Mouse (Mus musculus): ENCODE data around the gene Cd180.
A peak's percentile ranks its signal among the peaks of the same experiment; 100 is the strongest.
"Not testable (repeated sequence)": the region's sequence is repeated elsewhere in the genome, so short reads cannot be mapped to it uniquely, and the experiment has no call there.

Cd180 gene

DNA sequence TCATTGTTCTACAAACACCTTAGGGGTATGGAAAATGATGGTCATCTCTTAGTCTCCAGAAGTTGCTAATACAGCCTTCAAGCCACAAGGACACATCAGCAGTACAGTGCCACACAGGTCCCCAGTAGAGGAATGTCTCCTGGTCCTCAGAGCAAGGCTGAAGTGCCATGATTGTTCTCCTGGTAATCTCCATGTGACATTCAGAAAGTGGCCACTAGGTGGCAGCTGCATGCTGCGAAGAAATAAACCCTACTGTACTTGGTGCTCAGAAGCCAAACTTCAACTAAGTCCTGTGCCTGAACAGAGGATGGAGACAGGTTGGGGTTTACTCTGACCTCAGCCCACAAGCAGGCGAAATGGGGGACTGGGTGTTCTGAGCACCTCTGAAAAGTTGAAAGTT lies 14.9 kb upstream of the Cd180 start:
- DNase-seq: peak; percentile 68

GRCm38 (mm10) chr13:102684890-102685289 lies 8.5 kb upstream of the Cd180 start:
- no peak for DNase-seq

- no peak for DNase-seq
Measured at GRCm38 (mm10) chr13:102688121-102688520, 5.2 kb upstream of the Cd180 start.

GRCm38 (mm10) chr13:102689201-102690090 lies 3.9 kb upstream of the Cd180 start:
- no peak for DNase-seq

GRCm38 (mm10) chr13:102690184-102690583 lies 3.2 kb upstream of the Cd180 start:
- no peak for DNase-seq

DNA sequence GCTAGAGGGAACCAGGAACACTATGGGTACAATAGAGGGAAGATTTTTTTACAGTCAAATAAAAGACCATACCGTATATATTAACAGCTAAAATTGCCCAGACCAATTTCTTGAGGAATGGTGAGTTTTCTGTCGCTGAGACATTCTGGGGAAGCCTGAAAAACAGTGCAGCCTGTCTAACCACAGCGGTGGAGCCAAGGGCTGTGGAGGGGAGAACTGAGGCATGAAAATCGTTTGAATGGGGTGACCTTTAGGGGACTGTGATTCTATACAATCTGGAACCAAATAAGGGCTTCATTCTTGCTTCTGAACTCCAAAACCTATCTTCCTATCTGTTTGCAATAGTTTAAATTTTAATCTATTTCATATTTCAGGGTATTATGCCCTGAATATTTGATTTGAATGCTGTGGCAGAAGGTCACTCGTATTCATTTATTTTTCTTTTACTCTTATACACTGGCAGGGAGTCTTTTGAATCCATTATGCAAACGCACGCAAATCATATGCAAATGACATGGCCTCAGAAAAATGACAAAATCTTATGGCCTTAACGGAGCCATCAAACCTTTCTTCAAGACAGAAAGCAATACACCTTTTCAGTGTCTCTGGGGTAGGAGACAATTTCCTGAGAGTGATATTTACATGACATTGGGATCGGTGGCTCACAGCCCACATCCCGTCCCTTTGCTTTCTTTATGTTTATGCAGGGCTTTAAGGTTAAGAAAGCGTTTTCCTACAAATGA lies 1.8 kb upstream of the Cd180 start:
- DNase-seq: no peak

GRCm38 (mm10) chr13:102694154-102694553 lies 796 bp downstream of the Cd180 start:
- DNase-seq: no peak

DNA sequence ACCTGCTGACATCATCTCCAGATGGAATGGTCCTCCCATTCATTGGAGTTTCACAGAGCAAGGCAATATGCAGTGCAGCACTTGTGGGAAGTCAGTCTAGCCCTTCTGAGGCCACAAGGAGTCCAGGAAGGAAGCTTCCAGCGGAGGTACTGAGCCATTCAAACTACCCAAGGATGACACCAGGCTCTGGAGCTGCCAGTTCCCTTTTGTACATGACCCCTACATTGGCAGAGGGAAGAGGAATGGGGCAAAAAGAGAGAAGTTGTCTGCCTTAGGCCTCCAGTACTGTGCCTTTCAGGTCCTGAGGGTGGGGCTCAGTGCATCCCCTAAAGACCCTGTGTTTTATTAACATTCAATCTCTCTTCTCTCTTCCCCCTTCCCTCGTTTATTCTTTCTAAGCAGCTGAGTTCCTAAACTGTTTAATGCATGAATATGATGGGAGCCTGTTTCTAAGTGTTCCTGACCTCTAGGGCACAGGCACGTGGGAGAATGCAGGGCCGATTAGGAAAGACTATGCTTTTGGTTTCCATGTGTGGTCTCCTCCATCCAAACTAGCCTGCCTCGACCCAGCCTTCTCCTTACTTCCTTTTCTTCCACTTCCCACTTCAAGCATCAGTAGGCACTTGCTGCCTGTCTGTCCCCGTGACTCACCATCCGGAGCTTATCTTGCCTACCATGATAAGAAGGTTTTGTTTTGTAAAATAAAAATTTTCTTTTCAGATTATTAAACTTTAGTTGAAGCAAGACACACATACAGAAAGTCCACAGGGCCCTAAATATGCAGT lies 2.0 kb downstream of the Cd180 start:
- no peak for DNase-seq

GRCm38 (mm10) chr13:102698335-102698734 lies 5.0 kb downstream of the Cd180 start:
- no peak for DNase-seq

GRCm38 (mm10) chr13:102698751-102699323 lies 5.5 kb downstream of the Cd180 start:
- DNase-seq: peak; percentile 11

GRCm38 (mm10) chr13:102700176-102700575 lies 6.8 kb downstream of the Cd180 start:
- no peak for DNase-seq

- DNase-seq: no peak
Measured at GRCm38 (mm10) chr13:102700744-102701143, 7.4 kb downstream of the Cd180 start.

DNA sequence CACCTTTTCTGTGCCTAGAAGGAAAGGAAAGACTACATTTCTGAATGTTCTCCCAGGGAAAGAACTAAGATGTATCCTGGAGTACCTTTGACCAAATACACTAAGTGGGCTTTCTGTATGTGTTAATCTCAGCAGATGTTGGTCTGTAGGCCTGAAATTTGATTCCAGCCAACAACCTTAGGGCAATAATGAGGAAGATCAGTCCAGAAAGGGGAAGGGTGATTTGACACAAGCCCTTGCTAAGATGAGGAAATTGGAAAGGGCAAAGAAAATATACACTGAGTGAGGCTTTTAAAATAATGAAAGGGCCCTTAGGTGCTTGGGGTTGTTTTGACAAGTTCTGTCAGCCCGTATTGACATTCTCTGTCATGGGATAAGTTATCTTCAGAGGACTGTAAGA lies 23.6 kb downstream of the Cd180 start:
- no peak for DNase-seq

GRCm38 (mm10) chr13:102725416-102725815 lies 32.1 kb downstream of the Cd180 start:
- DNase-seq: no peak

DNA sequence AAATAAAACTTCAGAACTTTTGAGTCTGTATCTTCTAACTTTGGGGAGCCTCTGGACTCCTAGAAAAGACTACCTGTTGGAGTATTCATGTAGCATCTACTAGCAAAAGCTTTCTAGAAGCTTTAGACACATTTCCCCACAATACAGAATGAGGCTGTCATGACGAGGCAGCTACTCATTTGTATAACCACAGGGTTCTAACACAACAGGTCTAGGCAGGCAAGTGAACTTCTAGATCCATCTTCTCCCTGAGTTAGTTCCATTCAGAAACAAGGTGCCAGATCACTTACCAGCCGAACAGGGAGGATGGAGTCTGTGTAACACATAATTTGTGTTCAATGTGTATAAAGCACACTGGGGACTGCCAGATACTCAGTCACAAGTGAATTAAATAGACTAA lies 32.5 kb downstream of the Cd180 start:
- no peak for DNase-seq

DNA sequence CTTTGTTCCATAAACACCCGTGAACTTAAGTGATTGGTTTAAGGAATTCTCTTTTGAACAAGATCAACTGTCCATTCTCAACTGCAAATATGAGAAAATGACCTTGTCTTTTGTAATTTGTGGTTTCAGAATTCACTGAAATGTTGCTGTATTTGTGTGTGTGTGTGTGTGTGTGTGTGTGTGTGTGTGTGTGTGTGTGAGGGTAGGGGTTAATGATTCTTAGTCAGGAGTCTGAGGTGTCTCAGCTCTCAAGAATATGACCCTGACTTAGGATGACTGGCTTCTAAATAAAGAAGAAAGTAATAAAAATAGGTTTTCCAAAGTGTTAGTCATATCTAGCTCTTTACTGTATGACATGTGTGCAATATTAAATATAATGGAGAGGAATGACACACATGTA lies 33.5 kb downstream of the Cd180 start:
- no peak for DNase-seq

DNA sequence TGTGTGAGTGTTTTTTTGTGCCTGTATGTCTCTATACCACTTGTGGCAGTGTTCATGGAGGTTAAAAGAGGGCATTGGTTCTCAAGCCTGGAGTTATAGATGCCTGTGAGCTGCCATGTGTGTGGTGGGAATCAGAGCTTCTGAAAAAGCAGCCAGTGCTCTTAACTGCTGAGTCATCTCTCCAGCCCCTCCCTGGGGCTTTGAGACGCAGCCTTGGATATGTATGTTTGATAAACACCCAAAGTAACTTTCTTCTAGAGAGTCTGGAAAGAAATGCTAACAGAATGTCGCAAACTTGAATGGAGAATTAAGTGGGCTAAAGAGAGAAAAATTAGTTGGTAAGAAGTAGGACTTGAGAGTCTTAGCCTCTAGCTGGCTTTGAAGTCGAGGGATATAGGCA lies 34.7 kb downstream of the Cd180 start:
- DNase-seq: no peak

DNA sequence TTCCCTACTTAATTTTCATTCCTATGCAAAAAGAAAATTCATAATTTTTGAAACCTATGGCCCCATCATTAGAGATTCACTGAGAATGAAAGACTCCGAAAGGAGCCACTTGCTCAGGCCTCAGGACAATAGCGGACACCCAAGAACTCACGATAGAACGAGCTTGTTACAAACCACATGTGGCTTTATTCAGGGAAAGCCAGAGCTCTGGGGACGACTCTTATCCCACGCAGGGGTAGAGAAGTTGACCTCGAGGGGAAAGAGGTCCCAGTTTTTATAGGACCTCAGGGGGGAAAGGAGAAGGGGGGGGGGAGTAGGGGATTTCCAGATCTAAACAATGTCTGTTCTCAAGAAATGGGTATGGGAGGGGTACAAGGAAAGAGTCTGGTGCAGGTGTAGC lies 35.6 kb downstream of the Cd180 start:
- DNase-seq: not testable (repeated sequence)

GRCm38 (mm10) chr13:102733063-102733462 lies 39.7 kb downstream of the Cd180 start:
- DNase-seq: no peak

GRCm38 (mm10) chr13:102737811-102738210 lies 44.5 kb downstream of the Cd180 start:
- no peak for DNase-seq

GRCm38 (mm10) chr13:102739720-102740535 lies 46.6 kb downstream of the Cd180 start:
- no peak for DNase-seq
